Mouse (Mus musculus): ENCODE results near the gene Pcyt1a. TPM values are rescaled to one million over a fixed set of nuclear protein-coding genes. Genes with fewer than 3 reads are reported as not detected.

Pcyt1a gene
- polyA plus RNA-seq, 1 experiment: 6.2 TPM

DNA sequence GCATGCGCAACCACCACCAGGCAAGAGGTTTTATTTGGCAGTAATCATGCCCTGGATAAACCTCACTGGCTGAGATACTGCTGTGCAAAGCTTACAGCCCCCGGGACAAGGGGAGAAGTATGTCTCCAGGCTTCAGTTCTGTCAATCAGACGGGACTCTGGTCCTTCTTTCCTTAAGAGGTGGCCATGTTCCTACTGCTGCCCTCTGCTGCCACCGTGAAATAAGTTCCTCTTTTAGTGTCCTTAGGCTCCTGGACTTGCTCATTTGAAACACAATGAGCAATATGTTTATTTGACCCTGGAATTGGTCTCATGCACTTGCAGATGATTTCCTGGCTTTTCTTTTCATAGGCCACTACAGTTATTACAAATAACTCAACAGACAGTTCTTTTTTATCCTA lies 29.8 kb downstream of the Pcyt1a start:
- H3K4me1 ChIP-seq (ENCODE audit: control insufficient read depth): peaks cover 39% of the 10 kb centered on the region
- H3K27me3 ChIP-seq (ENCODE audit: control insufficient read depth): no peaks in the 10 kb centered on the region
- H3K4me3 ChIP-seq (replicated peaks): no peak overlapping the region
- no peak for TF ChIP-seq GATA1 (IDR thresholded peaks at IDR 0.05; ENCODE audit: low read length)
- TF ChIP-seq TAL1 (IDR thresholded peaks at IDR 0.05; ENCODE audit: low read length): no peak
- H3K36me3 ChIP-seq (ENCODE audit: control insufficient read depth): peaks cover 92% of the 10 kb centered on the region
- 0 out of 2 replicates have a peak, but pooled peaks cover 2% of the 10 kb centered on the region for H3K9me3 ChIP-seq (ENCODE audit: control insufficient read depth, low read length)

DNA sequence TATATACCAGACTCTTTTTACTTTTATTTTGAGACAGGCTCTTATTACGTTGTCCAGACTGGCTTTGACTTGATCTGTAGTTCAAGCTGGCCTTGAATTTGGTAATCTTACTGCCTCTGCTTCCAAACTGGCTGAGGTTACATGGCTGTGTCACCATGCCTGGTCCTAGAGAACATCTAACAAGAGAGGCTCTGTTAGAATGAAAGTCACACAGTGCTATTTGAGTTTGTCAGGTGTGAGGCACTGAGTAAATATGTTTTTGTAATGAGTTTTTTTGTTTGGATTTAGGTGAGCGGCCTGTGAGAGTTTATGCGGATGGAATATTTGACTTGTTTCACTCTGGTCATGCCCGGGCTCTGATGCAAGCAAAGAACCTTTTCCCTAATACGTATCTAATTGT lies 31.0 kb downstream of the Pcyt1a start:
- TF ChIP-seq TAL1 (IDR thresholded peaks at IDR 0.05; ENCODE audit: low read length): no peak
- no peak for TF ChIP-seq GATA1 (IDR thresholded peaks at IDR 0.05; ENCODE audit: low read length)
- Histone ChIP-seq H3K36me3 (ENCODE audit: control insufficient read depth) (peaks cover 92% of the 10 kb centered on the region), H3K9me3 (ENCODE audit: control insufficient read depth, low read length) (no peaks in the 10 kb centered on the region), H3K4me1 (ENCODE audit: control insufficient read depth) (peaks cover 27% of the 10 kb centered on the region), H3K27me3 (ENCODE audit: control insufficient read depth) (no peaks in the 10 kb centered on the region), H3K4me3 (replicated peaks) (no peak overlapping the region)

GRCm38 (mm10) chr16:32462950-32463349 lies 32.2 kb downstream of the Pcyt1a start:
- TF ChIP-seq GATA1 (IDR thresholded peaks at IDR 0.05; ENCODE audit: low read length) (no peak), TAL1 (IDR thresholded peaks at IDR 0.05; ENCODE audit: low read length) (no peak)
- H3K4me1 ChIP-seq (ENCODE audit: control insufficient read depth): peaks cover 16% of the 10 kb centered on the region
- no peak overlapping the region for H3K4me3 ChIP-seq (replicated peaks)
- peaks cover 95% of the 10 kb centered on the region for H3K36me3 ChIP-seq (ENCODE audit: control insufficient read depth)
- H3K9me3 ChIP-seq (ENCODE audit: control insufficient read depth, low read length): no peaks in the 10 kb centered on the region
- no peaks in the 10 kb centered on the region for H3K27me3 ChIP-seq (ENCODE audit: control insufficient read depth)

DNA sequence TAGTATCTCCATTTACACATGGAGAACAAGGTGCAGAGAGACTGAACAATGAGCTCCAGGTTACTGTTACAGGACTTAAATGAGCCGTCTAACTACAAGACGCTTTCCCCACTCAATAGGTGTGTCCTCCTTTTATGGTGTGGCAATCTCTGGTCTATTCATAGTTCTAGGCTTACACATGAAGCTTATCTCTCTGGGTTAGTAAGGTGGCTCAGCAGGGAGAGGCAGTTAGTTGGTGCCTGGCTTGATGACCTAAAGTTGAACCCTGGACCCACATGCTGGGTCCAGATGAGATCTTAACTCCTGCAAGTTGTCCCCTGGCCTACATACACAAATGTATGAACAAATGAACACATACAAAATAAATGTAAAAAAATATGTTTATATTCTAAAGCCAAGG lies 32.7 kb downstream of the Pcyt1a start:
- Histone ChIP-seq H3K36me3 (ENCODE audit: control insufficient read depth) (peaks cover 95% of the 10 kb centered on the region), H3K9me3 (ENCODE audit: control insufficient read depth, low read length) (no peaks in the 10 kb centered on the region), H3K4me1 (ENCODE audit: control insufficient read depth) (peaks cover 14% of the 10 kb centered on the region), H3K27me3 (ENCODE audit: control insufficient read depth) (no peaks in the 10 kb centered on the region), H3K4me3 (replicated peaks) (no peak overlapping the region)
- TF ChIP-seq TAL1 (IDR thresholded peaks at IDR 0.05; ENCODE audit: low read length): no peak
- TF ChIP-seq GATA1 (IDR thresholded peaks at IDR 0.05; ENCODE audit: low read length): no peak

GRCm38 (mm10) chr16:32464908-32465307 lies 34.2 kb downstream of the Pcyt1a start:
- no peaks in the 10 kb centered on the region for H3K27me3 ChIP-seq (ENCODE audit: control insufficient read depth)
- TF ChIP-seq GATA1 (IDR thresholded peaks at IDR 0.05; ENCODE audit: low read length) (no peak), TAL1 (IDR thresholded peaks at IDR 0.05; ENCODE audit: low read length) (no peak)
- peaks cover 14% of the 10 kb centered on the region for H3K4me1 ChIP-seq (ENCODE audit: control insufficient read depth)
- H3K9me3 ChIP-seq (ENCODE audit: control insufficient read depth, low read length): no peaks in the 10 kb centered on the region
- peaks cover 96% of the 10 kb centered on the region for H3K36me3 ChIP-seq (ENCODE audit: control insufficient read depth)
- H3K4me3 ChIP-seq (replicated peaks): no peak overlapping the region

- Histone ChIP-seq H3K4me1 (ENCODE audit: control insufficient read depth) (peaks cover 5% of the 10 kb centered on the region), H3K27me3 (ENCODE audit: control insufficient read depth) (no peaks in the 10 kb centered on the region), H3K4me3 (replicated peaks) (no peak overlapping the region), H3K36me3 (ENCODE audit: control insufficient read depth) (peaks cover 98% of the 10 kb centered on the region), H3K9me3 (ENCODE audit: control insufficient read depth, low read length) (no peaks in the 10 kb centered on the region)
- no peak for TF ChIP-seq TAL1 (IDR thresholded peaks at IDR 0.05; ENCODE audit: low read length)
- TF ChIP-seq GATA1 (IDR thresholded peaks at IDR 0.05; ENCODE audit: low read length): no peak
These were observed 37.8 kb downstream of the Pcyt1a start for GRCm38 (mm10) chr16:32468488-32468887.

DNA sequence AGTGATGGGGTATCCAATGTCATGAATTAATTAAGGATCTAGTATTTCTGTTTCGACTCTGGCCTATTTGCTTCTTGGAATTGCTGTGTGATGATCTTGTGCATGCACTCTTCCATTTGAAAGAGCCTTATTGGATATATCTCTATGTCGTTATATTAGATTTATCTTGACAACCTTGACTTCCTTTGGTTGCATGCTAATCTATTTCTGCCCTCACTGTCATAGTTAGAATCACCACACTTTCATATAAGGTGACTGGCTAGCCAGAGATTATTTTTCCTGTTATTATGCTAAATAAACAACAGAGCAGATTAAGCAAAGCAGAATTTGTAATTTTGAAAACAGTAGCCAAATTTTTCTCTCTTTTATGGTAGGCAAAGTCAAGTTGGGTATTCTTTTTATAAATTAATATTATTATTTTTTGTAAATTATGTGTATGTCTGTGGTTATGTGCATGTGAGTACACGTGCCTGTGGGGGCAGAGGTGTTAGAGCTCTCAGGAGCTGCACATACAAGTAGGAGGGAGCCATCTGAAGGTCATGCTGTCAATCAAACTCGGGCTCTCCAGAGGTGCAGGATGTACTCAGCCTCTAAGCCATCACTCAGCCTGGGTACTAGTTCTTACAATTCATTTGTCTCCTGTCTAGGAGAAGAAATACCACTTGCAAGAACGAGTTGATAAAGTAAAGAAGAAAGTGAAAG lies 38.8 kb downstream of the Pcyt1a start:
- TF ChIP-seq GATA1 (IDR thresholded peaks at IDR 0.05; ENCODE audit: low read length) (no peak), TAL1 (IDR thresholded peaks at IDR 0.05; ENCODE audit: low read length) (no peak)
- H3K36me3 ChIP-seq (ENCODE audit: control insufficient read depth): peaks cover 95% of the 10 kb centered on the region
- H3K4me1 ChIP-seq (ENCODE audit: control insufficient read depth): peaks cover 2% of the 10 kb centered on the region; the same call in 1 of the 2 replicates

DNA sequence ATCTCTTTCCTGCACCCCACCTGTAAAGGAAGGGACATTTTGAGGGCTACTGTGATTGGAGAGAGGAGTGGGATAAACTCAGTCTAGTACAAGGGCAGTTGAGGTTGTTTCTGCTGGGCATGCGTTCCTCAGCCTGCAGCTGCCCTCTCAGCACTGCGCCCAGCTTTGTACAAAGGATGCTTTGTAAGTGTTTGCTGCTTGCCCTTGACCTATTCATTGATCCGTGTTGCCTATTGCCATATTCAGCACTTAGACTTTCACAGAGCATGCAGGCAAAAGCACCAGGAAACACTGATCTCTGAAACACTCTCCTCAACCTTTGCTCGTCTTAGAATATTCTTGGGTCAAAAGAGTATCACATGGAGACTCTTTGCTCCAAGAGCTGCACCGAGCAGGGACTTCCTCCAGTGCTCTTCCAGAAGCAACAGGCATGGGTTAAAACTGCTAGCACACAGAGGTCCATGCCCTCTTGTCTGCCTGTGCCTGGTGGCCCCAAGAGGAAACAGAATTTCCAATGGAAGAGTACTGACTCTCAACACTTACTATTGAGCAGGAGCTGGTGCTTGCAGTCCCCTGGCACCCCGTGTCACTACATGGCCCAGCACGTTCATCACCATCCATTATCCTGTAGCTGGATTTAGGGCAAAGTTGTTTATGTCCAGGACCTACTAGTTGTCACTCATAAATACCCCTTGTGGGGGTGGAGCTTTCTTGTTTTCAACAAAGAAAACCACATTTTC lies 41.7 kb downstream of the Pcyt1a start:
- no peak overlapping the region for H3K4me3 ChIP-seq (replicated peaks)
- 0 out of 2 replicates have a peak, but pooled peaks cover 2% of the 10 kb centered on the region for H3K4me1 ChIP-seq (ENCODE audit: control insufficient read depth)
- H3K36me3 ChIP-seq (ENCODE audit: control insufficient read depth): peaks cover 81% of the 10 kb centered on the region
- no peaks in the 10 kb centered on the region for H3K27me3 ChIP-seq (ENCODE audit: control insufficient read depth)
- H3K9me3 ChIP-seq (ENCODE audit: control insufficient read depth, low read length): no peaks in the 10 kb centered on the region
- TF ChIP-seq GATA1 (IDR thresholded peaks at IDR 0.05; ENCODE audit: low read length) (no peak), TAL1 (IDR thresholded peaks at IDR 0.05; ENCODE audit: low read length) (no peak)

More for the DNA sequence above, 38.8 kb downstream of the Pcyt1a start:
- Histone ChIP-seq H3K27me3 (ENCODE audit: control insufficient read depth) (no peaks in the 10 kb centered on the region), H3K4me3 (replicated peaks) (no peak overlapping the region), H3K9me3 (ENCODE audit: control insufficient read depth, low read length) (no peaks in the 10 kb centered on the region)

DNA sequence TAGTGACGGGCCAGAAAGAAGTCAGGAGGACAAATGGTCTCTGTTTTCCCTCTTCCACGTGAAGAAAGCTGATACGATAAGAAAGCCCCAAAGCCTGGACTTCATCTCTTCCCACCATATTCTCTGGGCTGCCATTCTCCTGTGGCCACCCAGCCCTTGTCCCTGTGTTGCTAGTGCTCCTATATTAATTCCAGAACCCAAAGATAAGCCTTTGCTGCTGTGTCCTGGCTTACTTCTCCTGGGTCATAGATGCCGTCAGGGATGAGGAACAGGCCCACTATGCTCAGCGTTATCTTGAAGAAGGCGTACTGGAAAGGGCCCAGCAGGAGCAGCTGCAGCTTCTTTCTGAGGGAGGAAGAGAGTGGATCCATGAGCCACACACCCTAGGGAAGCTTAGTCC lies 46.6 kb downstream of the Pcyt1a start:
- H3K27me3 ChIP-seq (ENCODE audit: control insufficient read depth): no peaks in the 10 kb centered on the region
- no peak for TF ChIP-seq TAL1 (IDR thresholded peaks at IDR 0.05; ENCODE audit: low read length)
- no peak for TF ChIP-seq GATA1 (IDR thresholded peaks at IDR 0.05; ENCODE audit: low read length)
- no peaks in the 10 kb centered on the region for H3K4me1 ChIP-seq (ENCODE audit: control insufficient read depth)
- peaks cover 32% of the 10 kb centered on the region for H3K36me3 ChIP-seq (ENCODE audit: control insufficient read depth)
- no peak overlapping the region for H3K4me3 ChIP-seq (replicated peaks)
- no peaks in the 10 kb centered on the region for H3K9me3 ChIP-seq (ENCODE audit: control insufficient read depth, low read length)

Data from erythroblast, embryonic 14.5 days (primary cell).